Mouse (Mus musculus) left cerebral cortex, postnatal 36 days (tissue): ENCODE measurements around the gene Zfp81. TPM values are rescaled to one million over a fixed set of nuclear protein-coding genes. Genes with fewer than 3 reads are reported as not detected.
"Not testable (repeated sequence)": the region's sequence is repeated elsewhere in the genome, so short reads cannot be mapped to it uniquely, and the experiment has no call there.

Source experiments
- DNase-seq, 2 experiments: peaks; one replicate each; pipeline ENCODE4 v3.0.0; 2021 to 2022; ENCODE audit warnings: low spot score in 2 of 2, mixed read lengths in 1 of 2
- intact Hi-C: fragments of 180-260 bp; cut with DNase I; formaldehyde crosslinking; loops from one replicate; pipeline ENCODE4 v1.15.1; 2025
- total RNA-seq, 2 experiments: library from RNA; stranded (reverse); gene quantifications; 2 replicates each; pipeline ENCODE4 v1.2.3; 2021

Gene Zfp81
- total RNA-seq = 10 to 100 TPM; 17.1 to 19.3 TPM

- intact Hi-C loops = no loop called here
- DNase-seq = peak; percentile 84 to 88
Observed at GRCm38 (mm10) chr17:33358411-33359384, at the start of gene Zfp81. Zfp81 (minus strand) TSS chr17:33358878.

- intact Hi-C loops = no loop called here
- peak; percentile 84 to 90 for DNase-seq
Observed at GRCm38 (mm10) chr17:33394182-33395034, 35.7 kb upstream of the Zfp81 start, which contains the start of gene Zfp101. Zfp101 (minus strand) TSS chr17:33394641.

GRCm38 (mm10) chr17:33392271-33392670 is 33.6 kb upstream of the Zfp81 start:
- DNase-seq = no peak
- intact Hi-C loops = no loop called here

GRCm38 (mm10) chr17:33385705-33386104 is 27.0 kb upstream of the Zfp81 start:
- intact Hi-C loops = no loop called here
- peak in 1 of 2 experiments; percentile 6 for DNase-seq

GRCm38 (mm10) chr17:33372795-33373194 is 14.1 kb upstream of the Zfp81 start:
- intact Hi-C loops = no loop called here
- no peak for DNase-seq

GRCm38 (mm10) chr17:33352981-33353380 is 5.7 kb downstream of the Zfp81 start:
- DNase-seq = no peak
- intact Hi-C loops = no loop called here

- DNase-seq, intact Hi-C loops: not testable (repeated sequence)
Observed at GRCm38 (mm10) chr17:33289876-33290149, 68.9 kb downstream of the Zfp81 start.

GRCm38 (mm10) chr17:33289039-33289875 is 69.4 kb downstream of the Zfp81 start, which contains the start of gene Zfp955b:
Zfp955b (plus strand) TSS chr17:33289544.
- intact Hi-C loops, DNase-seq: not testable (repeated sequence)

Other genes with a start within 250 kb of the Zfp81 start
- 1 to 10 TPM; 2.0 to 4.9 TPM for gene Morc2b, start 219.2 kb downstream of the Zfp81 start, total RNA-seq
- not detected for gene Olfr55, start 190.4 kb downstream of the Zfp81 start, total RNA-seq
- not detected for gene Olfr239, start 167.6 kb downstream of the Zfp81 start, total RNA-seq
- gene Olfr1564, start 137.2 kb downstream of the Zfp81 start, total RNA-seq = 1 to 10 TPM; 1.1 to 2.3 TPM
- 10 to 100 TPM; 13.0 to 13.5 TPM for gene Zfp955a, start 103.7 kb downstream of the Zfp81 start, total RNA-seq
- gene Olfr63, start 94.2 kb downstream of the Zfp81 start, total RNA-seq = not detected
- gene Zfp955b, start 69.3 kb downstream of the Zfp81 start, total RNA-seq = 10 to 100 TPM; 30.8 to 31.4 TPM
- 10 to 100 TPM; 10.8 to 12.2 TPM for gene Zfp101, start 35.8 kb upstream of the Zfp81 start, total RNA-seq
- gene Actl9, start 74.0 kb upstream of the Zfp81 start, total RNA-seq = under 1 TPM in 1 of 2 experiments, not detected in 1; 0.29 TPM
- gene Adamts10, start 165.3 kb upstream of the Zfp81 start, total RNA-seq = 10 to 100 TPM; 19.9 to 36.9 TPM
- 1 to 10 TPM; 1.8 to 2.5 TPM for gene Myo1f, start 196.8 kb upstream of the Zfp81 start, total RNA-seq